Mouse (Mus musculus) CH12.LX (cell line): ENCODE data around the gene Susd3. TPM values are rescaled to one million over a fixed set of nuclear protein-coding genes. Genes with fewer than 3 reads are reported as not detected.

ENCODE experiments used
- DNase-seq: peaks from one replicate; pipeline ENCODE4 v3.0.0-alpha.2; 2013; ENCODE audit errors: extremely low read depth
- H3K27ac ChIP-seq: 2 replicates; pipeline ENCODE4 v1.5.1; 2012; ENCODE audit warnings: low read depth, mild to moderate bottlenecking, control low read depth, moderate library complexity; ENCODE audit not compliant: insufficient read depth
- H3K27me3 ChIP-seq: replicated peaks from 2 replicates; pipeline ENCODE3; 2012; ENCODE audit warnings: inconsistent platforms
- H3K36me3 ChIP-seq, 2 experiments: replicated peaks in 1 of 2; 2 replicates each; pipeline versions ENCODE3 to v1.6.1; 2012; ENCODE audit warnings: inconsistent platforms in 1 of 2, low read length in 1 of 2, mild to moderate bottlenecking in 1 of 2, mixed read lengths in 1 of 2, moderate library complexity in 1 of 2; ENCODE audit not compliant: control insufficient read depth in 1 of 2, insufficient read depth in 1 of 2
- H3K4me1 ChIP-seq, 2 experiments: 2 replicates each; pipeline ENCODE4 v1.6.1; 2012; ENCODE audit warnings: inconsistent platforms in 1 of 2, moderate library complexity in 1 of 2; ENCODE audit not compliant: insufficient read depth in 2 of 2, control insufficient read depth in 1 of 2
- H3K4me2 ChIP-seq: 2 replicates; pipeline ENCODE4 v1.6.1; 2012; ENCODE audit warnings: low read depth, mild to moderate bottlenecking, control low read depth; ENCODE audit not compliant: poor library complexity, insufficient read depth, severe bottlenecking
- H3K4me3 ChIP-seq, 3 experiments: fragments of 150-350 bp in 1 of 3; sonication (generic) in 1 of 3; replicated peaks in 1 of 3; 2 replicates each; pipeline versions ENCODE3 to v1.5.1; 2011 to 2012; ENCODE audit warnings: low read depth in 2 of 3, low read length in 2 of 3, mild to moderate bottlenecking in 2 of 3, moderate library complexity in 2 of 3, control low read depth in 1 of 3, improper control_type of control experiment in 1 of 3, inconsistent platforms in 1 of 3, mixed read lengths in 1 of 3; ENCODE audit not compliant: poor library complexity in 1 of 3
- H3K79me2 ChIP-seq: replicated peaks from 2 replicates; pipeline ENCODE4 v1.6.1; 2012; ENCODE audit warnings: mild to moderate bottlenecking, moderate library complexity; ENCODE audit not compliant: control insufficient read depth, poor library complexity, insufficient read depth, severe bottlenecking; ENCODE audit errors: extremely low read depth
- H3K9ac ChIP-seq: 2 replicates; pipeline ENCODE4 v1.6.1; 2012; ENCODE audit warnings: low read depth, mild to moderate bottlenecking, control low read depth, moderate library complexity; ENCODE audit not compliant: insufficient read depth
- H3K9me3 ChIP-seq: replicated peaks from 2 replicates; pipeline ENCODE3; 2012; ENCODE audit warnings: low read length, inconsistent platforms, mixed read lengths
- BHLHE40 ChIP-seq: IDR thresholded peaks from 2 replicates; pipeline ENCODE4 v1.6.1; 2011; ENCODE audit warnings: mild to moderate bottlenecking, low read depth, low read length, improper control_type of control experiment
- CHD1 ChIP-seq: IDR thresholded peaks from 2 replicates; pipeline ENCODE4 v1.6.1; 2012; ENCODE audit warnings: low read depth, low read length, improper control_type of control experiment, inconsistent platforms
- CTCF ChIP-seq, 2 experiments: IDR thresholded peaks in 1 of 2; conservative IDR thresholded peaks in 1 of 2; 2 replicates each; pipeline ENCODE4 v1.5.1; 2011 to 2012; ENCODE audit warnings: low read depth in 2 of 2, low read length in 2 of 2, improper control_type of control experiment in 1 of 2, inconsistent platforms in 1 of 2, mild to moderate bottlenecking in 1 of 2, moderate library complexity in 1 of 2
- ELF1 ChIP-seq: IDR thresholded peaks from 2 replicates; pipeline ENCODE4 v1.6.1; 2014; ENCODE audit warnings: low read depth, mild to moderate bottlenecking, inconsistent platforms, low read length, improper control_type of control experiment
- MAFK ChIP-seq: IDR thresholded peaks from 2 replicates; pipeline ENCODE4 v1.6.1; 2011; ENCODE audit warnings: low read length, improper control_type of control experiment; ENCODE audit not compliant: insufficient replicate concordance
- MXI1 ChIP-seq: IDR thresholded peaks from 2 replicates; pipeline ENCODE4 v1.6.1; 2011; ENCODE audit warnings: mild to moderate bottlenecking, low read depth, low read length, improper control_type of control experiment
- MYC ChIP-seq: IDR thresholded peaks from 2 replicates; pipeline ENCODE4 v1.6.1; 2011; ENCODE audit warnings: low read depth, mild to moderate bottlenecking, improper control_type of control experiment, low read length
- NELFE ChIP-seq: IDR thresholded peaks from 2 replicates; pipeline ENCODE4 v1.6.1; 2011; ENCODE audit warnings: low read depth, low read length, improper control_type of control experiment
- PAX5 ChIP-seq: IDR thresholded peaks from 2 replicates; pipeline ENCODE4 v1.6.1; 2012; ENCODE audit warnings: low read length, inconsistent platforms, mixed read lengths
- RAD21 ChIP-seq: IDR thresholded peaks from 2 replicates; pipeline ENCODE4 v1.6.1; 2011; ENCODE audit warnings: low read depth, mild to moderate bottlenecking, low read length, improper control_type of control experiment, moderate library complexity
- RCOR1 ChIP-seq: conservative IDR thresholded peaks from 2 replicates; pipeline ENCODE4 v1.6.1; 2012; ENCODE audit warnings: low read depth, mild to moderate bottlenecking, inconsistent platforms, low read length, improper control_type of control experiment
- SIN3A ChIP-seq: IDR thresholded peaks from 2 replicates; pipeline ENCODE4 v1.6.1; 2012; ENCODE audit warnings: low read length, improper control_type of control experiment, inconsistent platforms
- TBP ChIP-seq: conservative IDR thresholded peaks from 2 replicates; pipeline ENCODE4 v1.6.1; 2011; ENCODE audit warnings: low read depth, low read length, improper control_type of control experiment
- TCF12 ChIP-seq: IDR thresholded peaks from 2 replicates; pipeline ENCODE4 v1.6.1; 2014; ENCODE audit warnings: low read depth, mild to moderate bottlenecking, inconsistent platforms, low read length, improper control_type of control experiment
- UBTF ChIP-seq: IDR thresholded peaks from 2 replicates; pipeline ENCODE4 v1.6.1; 2012; ENCODE audit warnings: low read depth, mild to moderate bottlenecking, inconsistent platforms, low read length, improper control_type of control experiment, moderate library complexity
- USF2 ChIP-seq: conservative IDR thresholded peaks from 2 replicates; pipeline ENCODE4 v1.6.1; 2011; ENCODE audit warnings: low read depth, low read length, improper control_type of control experiment
- ZKSCAN1 ChIP-seq: IDR thresholded peaks from 2 replicates; pipeline ENCODE4 v1.6.1; 2012; ENCODE audit warnings: low read depth, inconsistent platforms, low read length, improper control_type of control experiment, borderline replicate concordance
- dilution Hi-C: fragments of 300-500 bp; cut with MboI; formaldehyde crosslinking; loops from 2 replicates; pipeline ENCODE4 v1.14.3; 2020; ENCODE audit warnings: low sequenced_read_pairs; ENCODE audit not compliant: extremely low pct_unique_long_range_greater_than_20kb, extremely low pct_ligation_motif_present
- in situ Hi-C: fragments of 300-500 bp; cut with MboI; formaldehyde crosslinking; loops from 3 replicates; pipeline ENCODE4 v1.14.3; 2019; ENCODE audit warnings: low sequenced_read_pairs, low pct_ligation_motif_present, low pct_unique_long_range_greater_than_20kb, mixed read lengths
- polyA plus RNA-seq: library from polyadenylated mRNA; unstranded; fragments of >175 nt; gene quantifications from 2 replicates; pipeline ENCODE4 v1.2.1, GENCODE M21; 2012; ENCODE audit warnings: low read depth; ENCODE audit not compliant: insufficient read length
- total RNA-seq, 2 experiments: library from RNA; depleted of rRNA; stranded (reverse); fragments of 300-350 nt in 1 of 2; fragments of >200 nt in 1 of 2; gene quantifications; 2 replicates each; pipeline ENCODE4 v1.2.3; 2012 to 2014

Susd3 gene
- total and polyA plus RNA-seq, 3 experiments, result 6.0 to 19.0 (median 12.0) TPM

GRCm38 (mm10) chr13:49213531-49213932, 35.0 kb downstream of the Susd3 start:
- no peak for DNase-seq
- H3K36me3 ChIP-seq, result no peaks in the 10 kb centered on the region
- in situ Hi-C loops (no loop called here), dilution Hi-C loops (no loop called here)
- no peak overlapping the region for H3K27ac ChIP-seq
- TF ChIP-seq RAD21, result no peak
- no peak for TF ChIP-seq TBP
- TF ChIP-seq MAFK, result no peak
- TF ChIP-seq RCOR1, result no peak
- no peak for TF ChIP-seq NELFE
- TF ChIP-seq UBTF, result no peak
- no peak for TF ChIP-seq MXI1
- TF ChIP-seq BHLHE40, result no peak
- no peak for TF ChIP-seq SIN3A
- TF ChIP-seq CTCF (conservative IDR thresholded peaks at IDR 0.05 in 1 of 2, IDR thresholded peaks at IDR 0.05 in 1 of 2; ENCODE audit: low read depth in 2 of 2, low read length in 2 of 2), result no peak
- TF ChIP-seq TCF12, result no peak
- no peak for TF ChIP-seq ZKSCAN1
- TF ChIP-seq USF2, result no peak
- no peak for TF ChIP-seq ELF1
- no peak overlapping the region for H3K4me3 ChIP-seq
- no peaks in the 10 kb centered on the region for H3K9me3 ChIP-seq
- peaks cover 0 to 21% of the 10 kb centered on the region in 2 experiments; a peak in 2 of 4 replicates for H3K4me1 ChIP-seq
- H3K4me2 ChIP-seq, result no peak overlapping the region
- no peak overlapping the region for H3K9ac ChIP-seq
- no peaks in the 10 kb centered on the region for H3K79me2 ChIP-seq
- H3K27me3 ChIP-seq, result peaks cover 27% of the 10 kb centered on the region

- H3K4me3 ChIP-seq, result no peak overlapping the region
- H3K79me2 ChIP-seq, result no peaks in the 10 kb centered on the region
- H3K4me1 ChIP-seq, result peaks cover 0 to 21% of the 10 kb centered on the region in 2 experiments; a peak in 2 of 4 replicates
- no peak overlapping the region for H3K9ac ChIP-seq
- in situ Hi-C loops, result no loop called here
- H3K36me3 ChIP-seq, result no peaks in the 10 kb centered on the region
- no peak overlapping the region for H3K27ac ChIP-seq
- no peak for DNase-seq
- peaks cover 26% of the 10 kb centered on the region for H3K27me3 ChIP-seq
- dilution Hi-C loops, result no loop called here
- no peak for TF ChIP-seq MYC
- TF ChIP-seq ELF1, result no peak
- TF ChIP-seq CHD1, result no peak
- TF ChIP-seq TCF12, result no peak
- TF ChIP-seq PAX5, result no peak
- H3K9me3 ChIP-seq, result no peaks in the 10 kb centered on the region
- H3K4me2 ChIP-seq, result no peak overlapping the region
Observed at GRCm38 (mm10) chr13:49212711-49213500, 35.6 kb downstream of the Susd3 start.
